Mouse (Mus musculus): ENCODE measurements around the gene Arl4d.
"Not testable (repeated sequence)": the region's sequence is repeated elsewhere in the genome, so short reads cannot be mapped to it uniquely, and the experiment has no call there.

DNA sequence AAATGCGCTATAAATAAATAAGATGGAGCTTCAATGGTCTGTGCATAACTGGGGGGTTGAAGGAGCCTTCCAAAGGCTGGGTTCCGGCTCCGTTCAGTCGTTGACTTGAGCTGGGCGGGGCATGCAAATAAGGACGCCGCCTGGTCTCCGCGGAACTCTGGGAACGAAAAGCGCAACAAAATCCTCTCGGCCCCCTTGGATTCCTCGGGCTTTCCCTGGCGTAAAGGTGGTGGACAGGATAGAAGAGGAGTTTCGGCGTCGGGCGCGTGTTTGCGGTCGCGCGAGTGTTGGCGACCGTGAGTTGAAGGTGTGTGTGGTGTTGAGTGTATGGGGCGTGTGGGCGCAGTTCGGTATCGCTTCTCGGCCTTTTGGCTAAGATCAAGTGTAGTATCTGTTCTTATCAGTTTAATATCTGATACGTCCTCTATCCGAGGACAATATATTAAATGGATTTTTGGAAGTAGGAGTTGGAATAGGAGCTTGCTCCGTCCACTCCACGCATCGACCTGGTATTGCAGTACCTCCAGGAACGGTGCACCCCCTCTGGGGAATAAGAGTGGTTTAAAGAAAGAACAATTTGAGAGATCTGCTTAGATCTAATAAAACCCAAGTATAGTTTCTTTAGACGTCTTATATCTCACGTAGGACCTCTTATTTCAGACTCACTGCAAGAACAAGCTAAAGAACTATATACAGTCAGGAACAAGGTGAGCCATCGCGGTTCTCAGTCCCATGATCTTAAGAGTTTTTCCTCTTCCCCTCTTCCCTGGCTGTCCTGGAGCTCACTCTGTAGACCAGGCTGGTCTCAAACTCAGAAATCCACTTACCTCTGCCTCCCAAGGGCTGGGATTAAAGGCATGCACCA, 7.2 kb upstream of the Arl4d start:
- not testable (repeated sequence) for TF ChIP-seq CTCF (IDR thresholded peaks at IDR 0.05)
- TF ChIP-seq EP300 (IDR thresholded peaks at IDR 0.05; ENCODE audit: insufficient read depth, low read depth, low read length) (peak; percentile 84; the same call in 1 of the 2 replicates), POLR2A (IDR thresholded peaks at IDR 0.05; ENCODE audit: insufficient read depth, low read depth, low read length) (peak; percentile 94)
